Mouse (Mus musculus): Measurements from ENCODE around the gene Senp3.
"Not testable (repeated sequence)": the region's sequence is repeated elsewhere in the genome, so short reads cannot be mapped to it uniquely, and the experiment has no call there.

The Senp3 gene

GRCm38 (mm10) chr11:69645860-69646259 lies 36.0 kb downstream of the Senp3 start:
- DNase-seq, result no peak

- DNase-seq, result no peak
Observed at GRCm38 (mm10) chr11:69635471-69635870, 46.4 kb downstream of the Senp3 start.

GRCm38 (mm10) chr11:69633128-69633866 lies 48.6 kb downstream of the Senp3 start:
- DNase-seq, result peak; percentile 68

GRCm38 (mm10) chr11:69632284-69633089 lies 49.4 kb downstream of the Senp3 start, which contains the start of gene Fxr2:
Gene Fxr2 (plus strand): TSS chr11:69632990.
- peak; percentile 100 for DNase-seq

GRCm38 (mm10) chr11:69629802-69630201 lies 52.1 kb downstream of the Senp3 start:
- DNase-seq, result no peak

GRCm38 (mm10) chr11:69628286-69628685 lies 53.6 kb downstream of the Senp3 start:
- DNase-seq, result peak; percentile 82

- not testable (repeated sequence) for DNase-seq
Observed at GRCm38 (mm10) chr11:69624339-69624738, 57.5 kb downstream of the Senp3 start.
